Mouse (Mus musculus) intestine, postnatal 0 days (tissue): ENCODE results near the gene Ptrh1. TPM values are rescaled to one million over a fixed set of nuclear protein-coding genes. Genes with fewer than 3 reads are reported as not detected.

ENCODE experiments used
- ATAC-seq: fragments of 200-750 bp; cut with Nextera tagmentation; 2 replicates; pipeline ENCODE4 v1.8.0; 2017; ENCODE audit warnings: mild to moderate bottlenecking, moderate TSS enrichment, moderate library complexity
- H3K27ac ChIP-seq: fragments of 300-500 bp; sonication (generic); 2 replicates; pipeline ENCODE4 v1.5.1; 2014; ENCODE audit warnings: mild to moderate bottlenecking, low read depth, low read length, moderate library complexity
- H3K27me3 ChIP-seq: fragments of 300-500 bp; sonication (generic); replicated peaks from 2 replicates; pipeline ENCODE4 v1.6.1; 2014; ENCODE audit warnings: low read length, mixed read lengths; ENCODE audit not compliant: control insufficient read depth, insufficient read depth
- H3K36me3 ChIP-seq: fragments of 300-500 bp; sonication (generic); 2 replicates; pipeline ENCODE4 v1.6.1; 2014; ENCODE audit warnings: mild to moderate bottlenecking, moderate library complexity; ENCODE audit not compliant: control insufficient read depth, insufficient read depth
- H3K4me1 ChIP-seq: fragments of 300-500 bp; sonication (generic); replicated peaks from 2 replicates; pipeline ENCODE4 v1.6.1; 2014; ENCODE audit warnings: antibody characterized with exemption, low read length, mixed read lengths; ENCODE audit not compliant: control insufficient read depth, insufficient read depth
- H3K4me2 ChIP-seq: fragments of 300-500 bp; sonication (generic); replicated peaks from 2 replicates; pipeline ENCODE4 v1.6.1; 2014; ENCODE audit warnings: low read depth, mild to moderate bottlenecking, moderate library complexity
- H3K4me3 ChIP-seq: fragments of 300-500 bp; sonication (generic); 2 replicates; pipeline ENCODE4 v1.5.1; 2014; ENCODE audit warnings: low read depth, low read length
- H3K9ac ChIP-seq: fragments of 300-500 bp; sonication (generic); 2 replicates; pipeline ENCODE4 v1.6.1; 2014; ENCODE audit warnings: mild to moderate bottlenecking, low read depth, low read length
- H3K9me3 ChIP-seq: fragments of 300-500 bp; sonication (generic); 2 replicates; pipeline ENCODE4 v1.6.1; 2016; ENCODE audit warnings: mixed run types; ENCODE audit not compliant: control insufficient read depth
- CTCF ChIP-seq: sonication (generic); IDR thresholded peaks from 2 replicates; pipeline ENCODE4 v1.5.1; 2016; ENCODE audit warnings: low read depth, mild to moderate bottlenecking, control low read depth, antibody characterized with exemption, moderate library complexity
- WGBS: fragments of 180-500 bp; shearing (Covaris S2); extraction: QIAGEN DNeasy Blood & Tissue Kit; methylation state at CpG from one replicate; pipeline ENCODE4 v1.1.7; 2014; 5-methylcytosine and 5-hydroxymethylcytosine counted together
- polyA plus RNA-seq: library from polyadenylated mRNA; unstranded; fragments of >200 nt; fragmentation: Nextera tagmentation; extraction: Ambion mirVana; gene quantifications from 2 replicates; pipeline ENCODE4 v1.2.1, GENCODE M21; 2015

Ptrh1 gene
- polyA plus RNA-seq, 1 experiment from 2014 or later = 10.5 TPM

DNA sequence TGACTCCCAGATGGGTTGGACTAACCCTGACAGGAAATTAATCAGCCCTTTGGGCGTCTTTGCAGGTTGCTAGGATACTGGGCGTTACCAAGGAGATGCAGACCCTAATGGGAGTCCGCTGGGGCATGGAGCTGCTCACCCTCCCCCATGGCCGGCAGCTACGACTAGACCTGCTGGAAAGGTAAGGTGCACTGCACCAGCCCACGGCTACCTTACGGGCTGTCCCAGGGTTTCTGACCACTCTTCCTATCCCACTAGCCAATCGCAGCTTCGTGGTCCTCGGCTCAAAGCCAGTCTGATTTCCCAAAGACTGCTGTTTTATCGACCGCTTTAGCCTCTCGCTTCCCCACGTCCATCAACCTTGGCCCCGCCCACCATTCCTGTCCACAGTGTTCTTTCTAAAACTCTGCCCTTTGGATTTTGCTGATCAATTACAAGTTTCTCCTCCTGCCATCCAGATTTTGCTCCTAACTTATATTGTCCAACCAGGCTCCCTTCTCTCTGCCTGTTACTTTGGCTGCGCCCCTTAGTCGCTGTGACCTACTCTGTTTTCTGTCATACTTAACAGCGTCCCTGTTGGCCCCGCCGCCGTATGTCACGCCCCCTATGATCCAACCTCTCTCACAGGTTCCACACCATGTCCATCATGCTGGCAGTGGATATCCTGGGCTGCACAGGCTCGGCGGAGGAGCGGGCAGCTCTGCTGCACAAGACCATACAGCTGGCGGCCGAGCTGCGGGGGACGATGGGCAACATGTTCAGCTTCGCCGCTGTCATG, 24.5 kb upstream of the Ptrh1 start:
- peaks cover 20% of the 10 kb centered on the region; the same call in 1 of the 2 replicates for H3K36me3 ChIP-seq
- H3K4me2 ChIP-seq = peak overlapping the region; percentile 62
- no peak for TF ChIP-seq CTCF
- WGBS = 17% methylated on average over 31 of the region's 31 CpGs
- peak overlapping the region; percentile 28; the same call in 1 of the 2 replicates for H3K9ac ChIP-seq
- no peaks in the 10 kb centered on the region for H3K4me1 ChIP-seq
- ATAC-seq = peak; percentile 86
- no peaks in the 10 kb centered on the region for H3K9me3 ChIP-seq
- peak overlapping the region; percentile 39 for H3K4me3 ChIP-seq
- no peaks in the 10 kb centered on the region for H3K27me3 ChIP-seq
- H3K27ac ChIP-seq = peak overlapping the region; percentile 35; the same call in 1 of the 2 replicates

DNA sequence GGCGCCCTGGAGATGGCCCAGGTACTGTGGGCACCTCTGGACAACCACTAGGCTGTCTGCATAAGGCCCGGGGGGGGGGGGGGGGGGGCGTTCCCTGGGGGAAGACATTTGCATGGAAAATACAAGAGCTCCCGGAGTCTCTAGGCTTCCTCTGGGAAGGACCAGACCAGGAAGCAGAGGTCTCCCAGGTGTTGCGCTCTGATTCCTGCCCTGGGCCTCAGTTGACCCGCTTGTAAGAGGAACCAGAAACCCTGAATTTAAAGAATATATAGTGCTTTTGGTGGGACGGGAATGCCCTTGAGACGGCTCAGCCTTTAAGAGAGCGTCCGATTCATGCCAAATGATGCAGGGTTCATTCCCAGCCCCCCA, 23.9 kb upstream of the Ptrh1 start:
- WGBS = 34% methylated on average over 10 of the region's 10 CpGs
- H3K36me3 ChIP-seq = peaks cover 18% of the 10 kb centered on the region; the same call in 1 of the 2 replicates
- peak overlapping the region; percentile 35; the same call in 1 of the 2 replicates for H3K27ac ChIP-seq
- peak overlapping the region; percentile 62 for H3K4me2 ChIP-seq
- ATAC-seq = peak; percentile 29
- no peaks in the 10 kb centered on the region for H3K4me1 ChIP-seq
- peak overlapping the region; percentile 28; the same call in 1 of the 2 replicates for H3K9ac ChIP-seq
- no peak for TF ChIP-seq CTCF
- H3K9me3 ChIP-seq = no peaks in the 10 kb centered on the region
- peak overlapping the region; percentile 39 for H3K4me3 ChIP-seq
- H3K27me3 ChIP-seq = no peaks in the 10 kb centered on the region

DNA sequence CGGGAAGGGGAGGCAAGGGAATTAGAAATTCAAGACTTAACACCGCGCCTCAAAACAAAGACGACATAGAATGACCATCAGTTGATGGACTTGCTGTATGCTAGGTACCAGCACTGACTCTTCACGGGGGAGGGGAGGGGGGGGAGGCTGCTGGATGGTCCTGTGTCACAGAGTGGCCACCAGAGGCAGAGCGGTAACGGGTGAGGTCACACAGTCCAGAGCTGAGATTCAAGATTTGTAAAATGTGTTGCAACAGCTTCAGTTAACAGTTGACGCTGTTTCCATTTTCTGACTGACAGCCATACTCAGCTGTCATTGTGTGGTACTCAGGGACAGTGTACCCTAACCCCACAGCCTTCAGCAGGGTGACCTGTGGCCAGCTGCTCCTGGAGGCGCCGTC, 23.4 kb upstream of the Ptrh1 start:
- peak; percentile 63 for TF ChIP-seq CTCF
- Histone ChIP-seq H3K36me3 (peaks cover 18% of the 10 kb centered on the region; the same call in 1 of the 2 replicates), H3K27me3 (no peaks in the 10 kb centered on the region), H3K4me1 (no peaks in the 10 kb centered on the region), H3K4me3 (peak overlapping the region; percentile 39; the same call in 1 of the 2 replicates), H3K4me2 (peak overlapping the region; percentile 62), H3K27ac (no peak overlapping the region), H3K9me3 (no peaks in the 10 kb centered on the region), H3K9ac (no peak overlapping the region)
- ATAC-seq = peak; percentile 24; the same call in 1 of the 2 replicates
- 60% methylated on average over 10 of the region's 10 CpGs for WGBS

DNA sequence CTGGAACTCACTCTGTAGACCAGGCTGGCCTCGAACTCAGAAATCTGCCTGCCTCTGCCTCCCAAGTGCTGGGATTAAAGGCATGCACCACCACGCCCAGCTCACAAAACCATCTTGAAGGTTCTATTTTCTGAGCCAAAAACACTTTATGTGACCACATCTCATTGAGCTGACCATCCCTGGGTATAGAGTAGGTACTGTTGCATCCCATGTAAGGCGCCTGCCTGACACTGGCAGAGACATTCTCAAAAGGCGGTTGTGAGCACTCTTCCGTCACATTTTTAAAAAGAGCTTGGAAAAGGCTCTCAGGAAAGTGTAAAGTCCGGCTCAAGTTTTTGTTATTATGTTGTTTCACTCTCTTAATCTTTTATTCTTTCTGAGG, 18.9 kb upstream of the Ptrh1 start:
- no peak for TF ChIP-seq CTCF
- 27% methylated on average over 5 of the region's 6 CpGs for WGBS
- peak overlapping the region; percentile 74 for H3K4me2 ChIP-seq
- no peak overlapping the region for H3K27ac ChIP-seq
- H3K36me3 ChIP-seq = peaks cover 40% of the 10 kb centered on the region; the same call in 1 of the 2 replicates
- peak; percentile 8; the same call in 1 of the 2 replicates for ATAC-seq
- H3K9me3 ChIP-seq = no peaks in the 10 kb centered on the region
- H3K4me1 ChIP-seq = no peaks in the 10 kb centered on the region; the same call in 1 of the 2 replicates
- H3K27me3 ChIP-seq = no peaks in the 10 kb centered on the region
- H3K4me3 ChIP-seq = no peak overlapping the region
- H3K9ac ChIP-seq = no peak overlapping the region; the same call in 1 of the 2 replicates

DNA sequence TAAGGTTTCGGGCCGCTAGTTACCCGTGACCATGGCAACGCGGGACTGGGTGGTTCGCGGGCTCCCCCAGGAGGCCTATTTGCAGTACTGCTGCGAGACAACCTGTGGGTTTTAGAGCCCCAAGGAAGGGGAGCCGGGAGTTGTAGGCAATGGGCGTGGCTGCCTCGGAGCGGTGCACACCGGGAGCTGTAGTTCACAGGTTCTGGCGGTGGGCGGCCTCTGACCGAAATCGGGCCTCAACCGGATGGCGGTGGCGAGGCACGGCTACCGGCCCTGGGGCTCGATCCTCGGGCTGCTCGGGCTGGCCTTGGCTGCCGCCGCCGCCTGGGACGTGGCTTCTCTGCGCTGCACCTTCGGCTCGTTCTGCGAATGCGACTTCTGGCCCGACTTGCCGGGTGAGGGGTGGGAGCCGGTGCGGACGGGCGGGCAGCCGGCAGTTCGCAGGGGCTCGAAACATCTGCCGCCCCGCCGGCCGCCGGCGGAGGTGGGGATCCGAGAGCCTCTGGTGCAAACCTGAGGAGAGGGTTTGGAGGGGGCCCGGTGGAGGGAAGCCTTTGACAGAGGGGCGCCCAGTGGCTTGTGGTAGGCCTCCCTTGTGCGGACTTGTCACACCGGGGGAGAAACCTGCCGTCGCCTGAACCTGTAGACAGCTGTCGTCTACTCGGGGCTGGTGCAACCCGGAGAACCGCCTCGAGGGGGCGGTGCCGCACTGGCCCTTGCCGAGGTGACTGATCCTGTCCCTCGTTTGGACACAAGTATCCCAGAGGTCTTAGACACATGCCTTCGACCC, 18.3 kb upstream of the Ptrh1 start, which contains the start of gene Tor2a:
Gene Tor2a, plus strand, starts transcription at position 179 of the 790 bp plus-strand sequence.
- WGBS = under 1% methylated on average over 62 of the region's 66 CpGs
- Histone ChIP-seq H3K4me3 (peak within 1 kb of the TSS; percentile 63), H3K4me1 (no peaks in the 10 kb centered on the region; the same call in 1 of the 2 replicates), H3K27me3 (no peaks in the 10 kb centered on the region), H3K27ac (peak within 1 kb of the TSS; percentile 85), H3K9me3 (no peaks in the 10 kb centered on the region), H3K9ac (peak within 1 kb of the TSS; percentile 79), H3K4me2 (peak within 1 kb of the TSS; percentile 74), H3K36me3 (peaks cover 44% of the 10 kb centered on the region; the same call in 1 of the 2 replicates)
- peak; percentile 95 for TF ChIP-seq CTCF
- peak; percentile 93 for ATAC-seq

DNA sequence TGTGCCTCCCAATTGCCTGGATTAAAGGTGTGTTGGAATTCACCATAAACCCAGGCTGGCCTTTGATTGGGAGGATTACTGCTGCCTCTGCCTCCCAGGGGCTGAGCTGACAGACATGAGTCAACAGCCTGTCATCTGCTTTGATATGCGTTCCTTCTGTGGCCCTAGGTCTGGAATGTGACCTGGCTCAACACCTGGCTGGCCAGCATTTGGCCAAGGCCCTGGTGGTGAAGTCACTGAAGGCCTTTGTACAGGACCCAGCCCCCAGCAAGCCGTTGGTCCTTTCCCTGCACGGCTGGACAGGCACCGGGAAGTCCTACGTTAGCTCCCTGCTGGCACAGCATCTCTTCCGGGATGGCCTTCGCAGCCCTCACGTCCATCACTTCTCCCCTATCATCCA, 17.1 kb upstream of the Ptrh1 start:
- no peak overlapping the region for H3K9ac ChIP-seq

More for the DNA sequence above, 17.1 kb upstream of the Ptrh1 start:
- no peaks in the 10 kb centered on the region for H3K9me3 ChIP-seq
- H3K4me3 ChIP-seq = no peak overlapping the region
- no peak for TF ChIP-seq CTCF
- no peak for ATAC-seq
- peaks cover 44% of the 10 kb centered on the region; the same call in 1 of the 2 replicates for H3K36me3 ChIP-seq
- H3K4me1 ChIP-seq = no peaks in the 10 kb centered on the region; the same call in 1 of the 2 replicates
- no peak overlapping the region for H3K4me2 ChIP-seq
- WGBS = 72% methylated on average over 8 of the region's 8 CpGs
- H3K27ac ChIP-seq = no peak overlapping the region
- no peaks in the 10 kb centered on the region for H3K27me3 ChIP-seq
